Mouse (Mus musculus): ENCODE data around the gene Mrpl23. TPM values are rescaled to one million over a fixed set of nuclear protein-coding genes. Genes with fewer than 3 reads are reported as not detected.

The Mrpl23 gene
- polyA plus RNA-seq, 2 experiments from 2014 or later, result 2.6 to 3.0 TPM

DNA sequence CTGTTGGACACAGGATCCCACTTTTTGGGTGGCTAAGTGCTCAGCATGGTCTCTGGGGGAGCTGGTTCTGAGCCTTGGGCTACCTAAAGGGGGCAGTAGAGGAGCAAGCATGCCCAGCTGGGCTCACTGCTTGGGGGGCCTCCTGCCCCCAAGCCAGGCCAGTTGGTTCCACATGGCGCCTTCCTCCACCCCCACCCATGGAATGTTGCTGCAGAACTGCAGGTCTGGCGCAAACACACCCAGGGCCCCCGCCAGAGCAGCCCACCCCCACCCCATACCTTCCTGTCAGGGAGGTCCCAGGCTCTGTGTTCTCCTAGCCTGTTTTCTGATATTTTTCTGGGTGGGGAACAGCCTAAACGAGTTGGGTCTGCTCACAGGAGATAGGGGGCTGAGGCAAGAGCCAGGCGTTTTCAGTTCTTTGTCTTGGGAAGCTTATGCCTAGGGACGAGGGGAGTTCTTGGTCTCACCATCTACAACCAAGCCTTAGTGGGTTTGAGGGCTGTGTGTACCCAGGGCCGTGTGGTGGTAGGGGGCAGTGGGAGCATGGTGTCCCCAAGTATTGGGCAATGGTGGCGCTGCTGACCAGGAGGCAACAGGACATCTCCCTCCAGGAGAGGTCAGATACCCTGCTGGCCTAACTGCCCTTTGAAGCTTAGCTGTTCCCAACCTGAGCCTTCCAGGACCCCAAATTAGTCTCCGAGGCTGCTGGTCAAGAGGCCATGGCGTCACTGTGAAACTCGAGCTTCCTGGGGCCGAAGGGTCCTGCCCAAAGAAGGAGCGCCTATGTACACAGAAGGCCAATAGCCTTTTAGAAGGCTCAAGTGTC, 20.3 kb downstream of the Mrpl23 start:
- no peak for ATAC-seq

- no peak for ATAC-seq
These were observed 21.2 kb downstream of the Mrpl23 start for GRCm38 (mm10) chr7:142553417-142554335.

GRCm38 (mm10) chr7:142554625-142555024, 22.1 kb downstream of the Mrpl23 start:
- no peak for ATAC-seq

DNA sequence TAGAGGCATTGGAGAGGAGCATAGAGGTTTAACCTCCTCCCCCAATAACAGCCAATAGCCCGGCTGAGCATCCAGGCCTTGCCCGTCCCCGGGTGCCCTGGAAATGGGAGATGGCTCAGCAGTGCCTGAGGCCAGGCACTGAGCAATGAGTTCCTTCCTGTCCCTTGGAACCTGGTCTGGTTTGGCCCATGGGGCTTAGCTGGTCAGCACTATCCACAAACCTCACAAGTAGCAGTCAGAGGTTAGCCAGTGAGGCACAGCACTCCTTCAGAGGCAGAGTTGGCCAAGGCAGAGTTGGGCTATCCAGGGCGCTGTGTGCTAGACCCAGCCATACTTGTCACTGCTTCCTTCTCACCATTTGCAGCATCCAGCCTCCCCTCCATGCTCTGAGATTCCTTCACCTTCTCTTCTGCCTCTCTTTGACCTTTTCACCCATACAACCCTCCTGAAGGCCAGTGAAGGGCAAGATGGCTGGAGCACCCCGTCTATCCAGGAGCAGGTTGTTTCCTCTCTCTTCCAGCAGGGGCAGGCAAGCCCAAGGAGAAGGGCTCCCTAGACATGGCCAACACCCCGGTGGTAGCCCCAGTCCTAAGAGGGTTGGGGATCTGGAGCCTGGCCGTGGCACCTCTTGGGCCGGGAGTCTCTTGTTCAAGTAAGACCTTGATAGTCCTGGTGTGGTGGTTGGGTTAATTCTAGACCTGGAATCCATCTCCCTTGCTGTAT, 23.0 kb downstream of the Mrpl23 start:
- ATAC-seq, result no peak

DNA sequence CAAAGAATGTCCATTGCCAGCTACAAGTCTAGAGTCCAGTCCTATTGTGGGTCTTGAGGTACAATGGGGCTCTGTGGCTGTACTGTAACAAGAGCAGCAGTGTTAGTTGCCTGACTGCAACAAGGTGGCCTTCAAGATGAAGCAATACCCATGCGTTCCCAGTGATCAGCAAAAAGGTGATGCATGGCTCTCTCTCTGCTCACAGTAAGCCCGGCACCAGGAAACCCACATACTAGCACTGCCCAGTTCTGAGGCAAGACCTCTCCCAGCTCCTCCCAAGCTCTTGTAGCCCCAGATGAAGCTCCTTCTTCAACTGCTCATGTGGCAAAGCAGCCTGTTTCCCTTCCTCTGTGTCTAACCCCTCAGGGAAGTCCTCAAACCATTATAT, 23.6 kb downstream of the Mrpl23 start:
- ATAC-seq, result no peak

- ATAC-seq, result no peak
These were observed 25.2 kb downstream of the Mrpl23 start for GRCm38 (mm10) chr7:142557696-142558095.

DNA sequence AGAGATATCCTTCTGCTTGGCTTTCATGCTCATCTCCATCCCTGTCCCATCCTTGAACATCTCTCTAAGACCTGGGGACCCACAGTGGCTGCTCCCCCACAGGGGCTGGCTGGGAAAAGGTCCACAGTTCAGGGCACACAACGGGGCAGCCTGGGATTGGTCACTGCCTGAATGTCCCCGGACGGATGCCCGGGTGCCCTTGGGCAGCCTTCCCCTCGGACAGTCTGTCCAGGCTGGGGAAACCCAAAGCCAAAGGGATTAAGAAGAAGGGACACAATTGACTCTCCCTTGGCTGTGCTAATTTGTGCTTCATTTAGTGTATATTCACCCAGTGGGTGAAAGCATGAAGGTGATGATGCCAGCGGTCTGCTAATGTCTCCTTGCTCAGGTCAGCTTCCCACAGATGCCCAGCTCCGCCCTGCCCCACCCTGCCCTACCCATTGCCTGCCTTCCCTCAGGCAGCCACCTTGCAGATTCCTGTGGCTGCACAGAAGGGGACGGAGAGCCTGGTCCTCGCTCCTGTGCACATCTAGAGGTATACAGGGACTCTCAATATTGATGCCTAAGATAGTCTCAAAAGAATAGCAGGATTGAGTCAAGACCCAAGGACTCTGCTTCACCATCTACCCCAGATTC, 26.1 kb downstream of the Mrpl23 start:
- ATAC-seq, result no peak

GRCm38 (mm10) chr7:142559651-142560175, 27.2 kb downstream of the Mrpl23 start:
- no peak for ATAC-seq

DNA sequence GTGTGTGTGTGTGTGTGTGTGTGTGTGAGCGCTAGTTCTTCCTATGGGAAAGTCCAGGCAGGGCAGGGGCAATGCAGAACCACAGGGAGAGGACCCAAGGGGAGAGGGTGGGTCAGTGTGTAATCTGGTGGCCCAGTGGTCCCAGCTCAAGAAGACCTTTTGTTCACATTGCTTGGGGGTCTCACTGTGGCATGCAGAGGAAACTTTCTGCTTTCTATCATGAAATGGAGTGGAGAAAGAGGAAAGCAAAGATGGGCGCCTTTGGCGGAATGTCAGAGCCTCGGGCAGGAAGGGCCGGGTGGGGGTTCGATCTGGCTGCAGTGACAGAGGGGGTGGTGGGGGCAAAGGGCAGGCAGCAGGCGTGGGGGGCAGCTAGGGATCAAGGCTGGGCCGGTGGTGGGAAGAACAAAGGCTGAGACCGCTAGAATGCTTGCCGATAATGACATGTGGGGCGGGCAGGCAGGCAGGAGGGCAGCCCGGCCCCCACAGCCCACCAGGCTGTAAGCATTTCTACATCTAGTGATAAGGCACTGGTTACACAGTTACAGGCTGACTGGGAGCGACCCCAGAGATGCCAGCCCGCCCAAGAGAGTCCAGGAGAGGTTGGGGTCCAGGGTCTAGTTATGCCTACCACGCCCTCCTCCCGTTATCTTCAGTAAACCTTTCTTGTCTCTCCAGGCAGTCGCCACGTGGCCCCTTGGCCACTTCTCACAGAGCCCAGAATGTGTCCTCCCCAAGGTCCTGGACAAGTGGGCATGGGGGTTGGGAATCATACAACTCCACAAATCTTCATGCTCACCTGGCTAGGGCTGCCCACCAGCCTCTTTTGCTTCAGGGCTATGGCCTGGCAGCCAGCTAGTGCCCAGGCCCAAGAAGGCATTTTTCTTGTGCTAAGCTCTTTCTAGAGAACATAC, 28.7 kb downstream of the Mrpl23 start:
- ATAC-seq, result no peak

GRCm38 (mm10) chr7:142561856-142562404, 29.4 kb downstream of the Mrpl23 start:
- ATAC-seq, result no peak

GRCm38 (mm10) chr7:142563168-142563567, 30.7 kb downstream of the Mrpl23 start:
- no peak for ATAC-seq

DNA sequence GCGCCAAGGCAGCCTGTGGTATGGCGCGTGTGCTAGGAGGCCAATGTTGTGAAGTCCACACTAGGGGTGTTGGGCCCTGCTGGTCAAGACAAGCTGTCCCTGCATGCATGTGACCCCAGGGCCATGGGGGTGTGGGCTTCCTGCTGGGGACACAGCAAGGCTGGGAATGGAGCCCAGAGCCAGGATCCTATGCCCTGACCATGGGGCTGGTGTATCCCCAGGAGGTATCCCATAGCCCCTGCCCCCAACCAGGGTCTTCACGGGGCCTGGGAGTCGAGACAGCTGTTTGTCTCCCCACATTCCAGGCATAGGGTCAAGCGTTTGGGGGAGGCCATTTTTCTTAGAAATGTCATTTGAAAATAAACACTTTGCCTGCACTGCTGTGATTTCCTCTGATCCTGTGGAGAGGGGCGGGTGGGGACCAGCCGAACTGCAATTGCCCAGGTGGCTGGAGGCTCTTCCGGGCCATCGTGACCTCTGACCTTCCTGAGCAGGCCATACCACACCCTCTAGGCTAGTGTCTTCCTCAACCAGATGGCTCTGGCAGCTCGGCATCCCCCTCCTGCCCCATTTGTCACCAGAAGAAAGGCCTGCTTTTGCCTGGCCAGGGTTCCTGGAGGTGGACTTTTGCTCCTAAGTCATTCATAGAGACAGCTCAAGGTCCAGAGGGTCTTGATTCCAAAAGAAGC, 32.6 kb downstream of the Mrpl23 start:
- ATAC-seq, result no peak

DNA sequence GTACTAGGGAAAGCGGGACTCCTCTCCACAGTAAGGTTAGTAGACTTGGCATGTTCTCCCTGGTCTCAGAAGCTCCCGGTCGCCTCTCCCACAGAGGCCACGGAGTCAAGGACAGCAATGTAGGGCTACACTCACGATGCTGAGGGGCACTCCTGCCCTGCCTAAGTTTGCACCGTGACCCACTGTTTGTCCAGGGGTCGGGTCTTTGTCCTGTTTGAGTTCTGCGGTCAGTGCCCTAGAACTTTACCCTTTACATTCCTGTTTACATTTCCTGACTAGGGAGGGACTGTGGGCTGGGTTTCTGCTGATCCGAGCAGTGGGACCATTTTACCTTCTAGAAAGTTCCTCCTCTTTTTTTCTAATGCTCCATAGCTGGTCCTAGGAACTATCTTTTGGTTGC, 34.0 kb downstream of the Mrpl23 start:
- no peak for ATAC-seq

GRCm38 (mm10) chr7:142568985-142569384, 36.5 kb downstream of the Mrpl23 start:
- no peak for ATAC-seq

- ATAC-seq, result no peak
These were observed 38.1 kb downstream of the Mrpl23 start for GRCm38 (mm10) chr7:142570565-142570964.

GRCm38 (mm10) chr7:142571458-142572220, 39.2 kb downstream of the Mrpl23 start:
- ATAC-seq, result no peak

DNA sequence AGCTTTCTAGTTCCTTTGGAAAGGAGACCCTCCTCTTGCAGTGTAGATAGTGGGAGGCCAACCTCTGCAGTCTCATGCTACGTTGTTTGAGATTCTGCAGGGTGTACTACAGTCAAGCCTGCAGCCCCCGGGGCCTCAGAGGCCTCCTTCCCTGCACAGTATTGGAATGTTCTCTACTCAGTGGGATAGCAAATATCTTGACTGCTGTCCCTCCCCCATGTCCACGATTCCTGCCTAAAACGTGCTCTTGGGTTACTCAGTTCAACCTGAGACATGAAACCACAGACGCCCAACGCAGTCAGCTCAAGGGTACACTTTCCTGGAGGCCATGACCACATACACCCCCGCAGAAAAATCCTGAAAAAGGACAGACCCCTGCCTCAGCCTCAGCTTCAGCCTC, 39.9 kb downstream of the Mrpl23 start:
- no peak for ATAC-seq

DNA sequence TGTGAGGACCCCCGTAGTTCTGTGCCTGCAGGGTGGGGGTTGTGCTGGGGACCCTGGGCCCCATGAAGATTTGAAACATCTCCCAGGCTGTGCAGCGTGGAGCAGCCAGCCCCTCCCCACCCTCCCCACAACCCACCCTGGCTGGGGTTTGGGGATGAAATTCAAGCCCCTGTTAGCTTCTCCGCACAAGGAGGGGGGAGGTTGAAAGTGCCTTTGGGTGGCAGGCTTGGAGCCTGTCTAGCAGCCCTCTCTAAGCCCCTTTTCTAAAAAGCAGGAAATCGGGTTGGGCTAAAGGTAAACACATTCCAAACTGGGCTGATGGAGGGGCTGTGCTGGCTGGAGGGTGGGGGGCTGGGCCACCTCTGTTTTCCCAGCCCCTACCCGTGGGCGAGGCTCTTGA, 40.5 kb downstream of the Mrpl23 start:
- no peak for ATAC-seq

DNA sequence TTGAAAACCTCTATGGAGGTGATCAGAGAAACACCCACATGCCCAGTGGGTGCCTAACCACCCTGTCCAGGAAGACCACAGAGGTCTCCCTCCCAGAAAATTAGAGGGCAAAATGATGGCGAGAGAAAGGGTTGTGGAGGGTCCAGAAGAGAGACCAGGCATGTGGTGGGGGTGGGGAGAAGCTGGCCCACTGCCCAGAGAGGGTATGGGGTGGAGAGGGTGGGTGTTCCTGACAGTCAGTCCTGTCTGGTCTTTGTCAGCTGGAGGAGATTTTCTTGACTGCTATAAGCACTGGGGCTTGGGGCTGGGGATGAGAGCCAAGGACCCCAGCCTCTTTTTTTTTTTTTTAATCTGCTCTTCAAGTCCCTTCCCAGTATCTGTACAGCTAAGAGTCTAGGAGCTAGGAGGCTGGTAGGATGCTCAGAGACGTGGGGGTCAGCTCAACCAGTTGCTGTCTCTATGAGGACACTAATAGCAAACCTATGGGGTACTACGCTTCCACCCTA, 41.7 kb downstream of the Mrpl23 start:
- ATAC-seq, result no peak
